Mouse (Mus musculus) olfactory bulb, adult 2 months (tissue): Measurements from ENCODE around the gene Olfr243.

Experiments
- CTCF ChIP-seq: fragments of 200-500 bp; IDR thresholded peaks from 2 replicates; pipeline ENCODE4 v1.5.1; 2012; ENCODE audit warnings: low read depth, mild to moderate bottlenecking, low read length, moderate library complexity; ENCODE audit not compliant: insufficient read depth
- POLR2A ChIP-seq: fragments of 200-500 bp; IDR thresholded peaks from 2 replicates; pipeline ENCODE4 v1.6.1; 2012; ENCODE audit warnings: mild to moderate bottlenecking, low read depth, low read length, moderate library complexity; ENCODE audit not compliant: insufficient read depth

GRCm38 (mm10) chr7:103682420-103682819 is 32.1 kb upstream of the Olfr243 start, which contains the start of gene Olfr625-ps1:
- no peak for TF ChIP-seq POLR2A
- no peak for TF ChIP-seq CTCF
